Mouse (Mus musculus): ENCODE measurements around the gene Fyn. TPM values are rescaled to one million over a fixed set of nuclear protein-coding genes. Genes with fewer than 3 reads are reported as not detected.

Fyn gene
- total and polyA plus RNA-seq, 2 experiments from 2014 or later: 10.8 to 24.1 TPM

DNA sequence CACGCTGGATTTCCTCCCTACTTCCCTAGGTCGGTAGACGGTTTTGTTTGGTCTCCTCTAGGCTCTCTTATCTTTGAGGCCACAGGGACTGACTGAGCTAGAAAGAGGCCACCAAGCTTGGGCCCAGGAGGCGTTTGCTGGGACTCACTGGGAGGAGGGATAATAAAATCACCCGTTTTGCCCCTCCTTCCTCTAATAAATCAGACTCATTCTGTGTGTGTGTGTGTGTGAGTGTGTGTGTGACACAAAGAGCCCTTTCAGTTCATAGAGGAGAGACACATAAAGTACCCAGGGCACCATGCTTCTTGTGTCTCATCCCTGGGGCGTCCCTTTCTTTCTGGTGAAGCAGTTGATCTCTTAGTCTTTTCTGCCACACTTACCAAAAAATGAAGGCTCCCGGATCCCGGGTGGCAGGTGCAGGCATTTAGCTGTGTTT is 2.1 kb downstream of the Fyn start:
- H3K36me3 ChIP-seq (replicated peaks; ENCODE audit: control insufficient read depth, insufficient read depth, low read length): no peaks in the 10 kb centered on the region
- peak overlapping the region; percentile 75 for H3K9ac ChIP-seq (replicated peaks; ENCODE audit: low read depth, low read length)
- peak overlapping the region; percentile 93 for H3K4me3 ChIP-seq (ENCODE audit: low read depth, low read length)
- no peak for DNase-seq (ENCODE audit: low spot score)
- H3K9me3 ChIP-seq (replicated peaks; ENCODE audit: control insufficient read depth, low read length): no peaks in the 10 kb centered on the region
- ATAC-seq (ENCODE audit: insufficient read depth, low read depth): 0 out of 2 replicates have a peak, but pooled peaks have one; percentile 0
- H3K27ac ChIP-seq (ENCODE audit: low read depth): peak overlapping the region; percentile 88; the same call in 1 of the 2 replicates
- H3K4me2 ChIP-seq (ENCODE audit: low read depth, low read length): peak overlapping the region; percentile 95
- TF ChIP-seq EP300 (IDR thresholded peaks at IDR 0.05; ENCODE audit: low read depth): no peak
- no peak for TF ChIP-seq CTCF (IDR thresholded peaks at IDR 0.05; ENCODE audit: low read depth)
- H3K4me1 ChIP-seq (ENCODE audit: control insufficient read depth, insufficient read depth): peaks cover 18% of the 10 kb centered on the region
- H3K27me3 ChIP-seq (ENCODE audit: control insufficient read depth, insufficient read depth, low read length): no peaks in the 10 kb centered on the region
- 14% methylated on average over 8 of the region's 8 CpGs for WGBS

DNA sequence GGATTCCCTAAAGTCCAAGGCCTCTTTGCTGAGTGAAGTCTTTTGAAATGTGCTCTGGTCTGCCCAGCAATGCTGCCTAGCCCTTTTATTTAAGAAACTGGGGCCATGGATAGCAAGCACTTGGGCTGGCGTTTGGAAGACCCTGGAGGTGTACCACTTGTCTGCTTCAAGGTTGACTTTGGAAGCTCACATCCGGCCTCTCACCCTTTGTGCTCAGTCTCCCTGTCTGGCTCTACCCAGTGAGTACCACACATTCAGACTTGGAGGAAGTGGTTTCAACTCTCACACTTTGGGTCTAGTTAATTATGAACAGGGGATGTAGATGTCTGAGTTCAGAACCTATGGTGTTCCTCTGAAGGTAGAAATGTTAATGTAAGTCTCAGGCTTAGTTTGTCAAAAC is 2.8 kb downstream of the Fyn start:
- DNase-seq (ENCODE audit: low spot score) (no peak), ATAC-seq (ENCODE audit: insufficient read depth, low read depth) (no peak)
- 68% methylated on average over 2 of the region's 2 CpGs for WGBS
- H3K9me3 ChIP-seq (replicated peaks; ENCODE audit: control insufficient read depth, low read length): no peaks in the 10 kb centered on the region
- H3K4me2 ChIP-seq (ENCODE audit: low read depth, low read length): peak overlapping the region; percentile 95
- no peak for TF ChIP-seq EP300 (IDR thresholded peaks at IDR 0.05; ENCODE audit: low read depth)
- no peak for TF ChIP-seq CTCF (IDR thresholded peaks at IDR 0.05; ENCODE audit: low read depth)
- no peaks in the 10 kb centered on the region for H3K27me3 ChIP-seq (ENCODE audit: control insufficient read depth, insufficient read depth, low read length)
- peak overlapping the region; percentile 88; the same call in 1 of the 2 replicates for H3K27ac ChIP-seq (ENCODE audit: low read depth)
- no peak overlapping the region; the same call in 1 of the 2 replicates for H3K9ac ChIP-seq (replicated peaks; ENCODE audit: low read depth, low read length)
- H3K4me1 ChIP-seq (ENCODE audit: control insufficient read depth, insufficient read depth): peaks cover 25% of the 10 kb centered on the region
- peak overlapping the region; percentile 93 for H3K4me3 ChIP-seq (ENCODE audit: low read depth, low read length)
- H3K36me3 ChIP-seq (replicated peaks; ENCODE audit: control insufficient read depth, insufficient read depth, low read length): no peaks in the 10 kb centered on the region

DNA sequence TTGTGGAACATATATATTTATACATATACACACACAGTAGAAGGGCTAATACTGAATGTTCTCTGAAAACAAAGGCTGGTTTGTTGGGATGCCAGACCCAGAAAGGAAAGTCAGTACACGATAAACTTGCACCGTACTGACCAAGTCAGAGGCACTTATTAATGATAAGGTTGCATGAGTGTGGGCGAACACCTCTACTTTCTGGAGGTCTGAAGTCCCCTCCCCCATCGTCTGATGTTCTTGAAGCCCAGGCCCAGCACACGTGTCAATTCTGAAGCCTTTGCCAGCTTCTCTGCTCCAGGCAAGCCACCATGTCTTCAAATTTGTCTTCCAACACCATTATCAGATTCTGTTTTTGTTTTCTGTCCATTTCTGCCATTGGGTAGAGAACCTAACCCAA is 3.3 kb downstream of the Fyn start:
- H3K27ac ChIP-seq (ENCODE audit: low read depth): no peak overlapping the region
- peak overlapping the region; percentile 95; the same call in 1 of the 2 replicates for H3K4me2 ChIP-seq (ENCODE audit: low read depth, low read length)
- DNase-seq (ENCODE audit: low spot score) (no peak), ATAC-seq (ENCODE audit: insufficient read depth, low read depth) (no peak)
- TF ChIP-seq CTCF (IDR thresholded peaks at IDR 0.05; ENCODE audit: low read depth) (no peak), EP300 (IDR thresholded peaks at IDR 0.05; ENCODE audit: low read depth) (no peak)
- WGBS: 42% methylated on average over 5 of the region's 5 CpGs
- peaks cover 30% of the 10 kb centered on the region for H3K4me1 ChIP-seq (ENCODE audit: control insufficient read depth, insufficient read depth)
- H3K9ac ChIP-seq (replicated peaks; ENCODE audit: low read depth, low read length): no peak overlapping the region
- no peaks in the 10 kb centered on the region for H3K27me3 ChIP-seq (ENCODE audit: control insufficient read depth, insufficient read depth, low read length)
- 0 out of 2 replicates have a peak overlapping the region, but pooled peaks have one; percentile 93 for H3K4me3 ChIP-seq (ENCODE audit: low read depth, low read length)
- no peaks in the 10 kb centered on the region for H3K9me3 ChIP-seq (replicated peaks; ENCODE audit: control insufficient read depth, low read length)
- no peaks in the 10 kb centered on the region for H3K36me3 ChIP-seq (replicated peaks; ENCODE audit: control insufficient read depth, insufficient read depth, low read length)

DNA sequence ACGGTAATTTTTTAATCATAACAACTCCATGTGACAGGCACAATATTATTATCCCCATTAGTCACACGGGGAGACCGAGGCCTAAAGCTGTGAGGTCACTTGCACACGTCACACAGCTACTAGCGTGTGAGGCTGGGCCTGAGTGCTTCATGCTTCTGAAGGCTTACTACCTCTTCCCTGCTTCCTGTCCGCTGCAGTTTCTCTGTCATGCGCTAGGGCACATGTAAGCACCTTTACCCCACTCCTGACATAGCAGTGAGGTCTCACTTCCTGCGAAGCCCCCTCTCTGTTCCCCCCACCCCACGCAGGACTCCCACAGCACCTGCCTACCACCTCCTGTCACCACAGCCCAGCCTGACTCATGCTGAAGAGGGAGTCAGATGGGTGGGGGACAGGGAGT is 8.0 kb downstream of the Fyn start:
- Histone ChIP-seq H3K9me3 (replicated peaks; ENCODE audit: control insufficient read depth, low read length) (no peaks in the 10 kb centered on the region), H3K4me2 (ENCODE audit: low read depth, low read length) (no peak overlapping the region), H3K27ac (ENCODE audit: low read depth) (0 out of 2 replicates have a peak overlapping the region, but pooled peaks have one; percentile 14), H3K27me3 (ENCODE audit: control insufficient read depth, insufficient read depth, low read length) (no peaks in the 10 kb centered on the region), H3K9ac (replicated peaks; ENCODE audit: low read depth, low read length) (no peak overlapping the region), H3K36me3 (replicated peaks; ENCODE audit: control insufficient read depth, insufficient read depth, low read length) (no peaks in the 10 kb centered on the region), H3K4me3 (ENCODE audit: low read depth, low read length) (no peak overlapping the region), H3K4me1 (ENCODE audit: control insufficient read depth, insufficient read depth) (peaks cover 39% of the 10 kb centered on the region)
- DNase-seq (ENCODE audit: low spot score) (no peak), ATAC-seq (ENCODE audit: insufficient read depth, low read depth) (no peak)
- WGBS: 69% methylated on average over 9 of the region's 9 CpGs
- TF ChIP-seq EP300 (IDR thresholded peaks at IDR 0.05; ENCODE audit: low read depth): no peak
- TF ChIP-seq CTCF (IDR thresholded peaks at IDR 0.05; ENCODE audit: low read depth): no peak

DNA sequence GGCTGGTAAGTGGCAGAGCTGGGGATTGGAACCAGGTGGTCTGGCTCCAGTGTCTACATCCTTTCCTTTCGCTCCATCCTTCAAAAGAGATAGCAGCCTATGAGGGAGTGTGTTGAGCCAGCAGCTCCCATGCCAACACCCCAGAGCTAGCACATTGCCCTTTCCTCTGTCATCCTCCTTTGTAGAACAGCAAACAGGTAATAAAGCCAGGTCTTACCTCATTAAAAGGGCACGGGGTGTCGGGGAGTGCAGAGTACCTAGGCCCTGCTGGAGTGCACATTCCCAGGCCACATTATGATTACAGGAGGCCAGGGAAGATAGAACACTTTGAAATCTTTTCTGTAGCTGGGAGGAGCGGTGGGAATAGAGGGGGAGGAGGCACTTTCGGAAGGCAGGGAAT is 8.6 kb downstream of the Fyn start:
- 68% methylated on average over 5 of the region's 5 CpGs for WGBS

More for the DNA sequence above, 8.6 kb downstream of the Fyn start:
- ATAC-seq (ENCODE audit: insufficient read depth, low read depth) (no peak), DNase-seq (ENCODE audit: low spot score) (no peak)
- Histone ChIP-seq H3K4me3 (ENCODE audit: low read depth, low read length) (no peak overlapping the region), H3K9ac (replicated peaks; ENCODE audit: low read depth, low read length) (no peak overlapping the region), H3K9me3 (replicated peaks; ENCODE audit: control insufficient read depth, low read length) (no peaks in the 10 kb centered on the region), H3K27me3 (ENCODE audit: control insufficient read depth, insufficient read depth, low read length) (no peaks in the 10 kb centered on the region), H3K27ac (ENCODE audit: low read depth) (no peak overlapping the region), H3K4me1 (ENCODE audit: control insufficient read depth, insufficient read depth) (peaks cover 39% of the 10 kb centered on the region), H3K36me3 (replicated peaks; ENCODE audit: control insufficient read depth, insufficient read depth, low read length) (no peaks in the 10 kb centered on the region), H3K4me2 (ENCODE audit: low read depth, low read length) (no peak overlapping the region)
- no peak for TF ChIP-seq EP300 (IDR thresholded peaks at IDR 0.05; ENCODE audit: low read depth)
- no peak for TF ChIP-seq CTCF (IDR thresholded peaks at IDR 0.05; ENCODE audit: low read depth)
